In genomic region chr3:68615042-68615810, GRCm38 (mm10) we compare ENCODE assay signal across 8 mouse cellular contexts.
A peak's percentile ranks its signal among the peaks of the same experiment; 100 is the strongest.
DNase-seq lines count a peak whose midpoint lies in the region; TF ChIP-seq lines count a peak whose summit lies in the region.

No protein-coding gene starts in this region.

- TF ChIP-seq POLR2A in bone marrow, adult 2 months (IDR thresholded peaks at IDR 0.05; ENCODE audit: borderline replicate concordance, control insufficient read depth, low read depth, low read length), result no peak

- peaks cover 9% of the 10 kb centered on the region for H3K4me1 ChIP-seq in heart, embryonic 10.5 days
- peaks cover 6% of the 10 kb centered on the region; the same call in 1 of the 2 replicates for H3K4me1 ChIP-seq in bone marrow, adult 2 months (ENCODE audit: control insufficient read depth, insufficient read depth, low read length)

- TF ChIP-seq CTCF in bone marrow, adult 2 months (IDR thresholded peaks at IDR 0.05; ENCODE audit: control insufficient read depth, insufficient read depth, low read length), result no peak

- H3K36me3 ChIP-seq in heart, embryonic 10.5 days, result peaks cover 30% of the 10 kb centered on the region

- peak; percentile 88 for DNase-seq in heart, adult 11 months
- no peak for DNase-seq in heart, embryonic 10.5 days (ENCODE audit: low spot score)
- DNase-seq in B cell, adult 2 months, result peak; percentile 39 to 44
- peak; percentile 12 for DNase-seq in heart, postnatal 4 days
- peak; percentile 37 for DNase-seq in mesoderm, embryonic 11.5 days (ENCODE audit: low read depth, low spot score)
- no peak for DNase-seq in spleen, postnatal 10 days (ENCODE audit: low spot score in 2 of 2)
- no peak for DNase-seq in adrenal gland, postnatal 36 days

- no peaks in the 10 kb centered on the region for H3K27me3 ChIP-seq in heart, embryonic 10.5 days (ENCODE audit: insufficient read depth, poor library complexity, severe bottlenecking)

- 78% methylated on average over 10 of the region's 10 CpGs for WGBS in heart, embryonic 10.5 days
- WGBS in bone marrow, adult 2 months, result 39% methylated on average over 10 of the region's 10 CpGs

- no peak overlapping the region for H3K4me3 ChIP-seq in heart, embryonic 10.5 days
- H3K4me3 ChIP-seq in bone marrow, adult 2 months (replicated peaks; ENCODE audit: control insufficient read depth, low read depth, low read length), result no peak overlapping the region

- H3K9me3 ChIP-seq in heart, embryonic 10.5 days, result no peaks in the 10 kb centered on the region

- no peak overlapping the region for H3K27ac ChIP-seq in heart, embryonic 10.5 days
- peak overlapping the region; percentile 28; the same call in 1 of the 2 replicates for H3K27ac ChIP-seq in bone marrow, adult 2 months (ENCODE audit: control insufficient read depth, insufficient read depth, low read depth, low read length, poor library complexity)

Comparison
In these comparisons a context has a peak if more than half of its experiments do, and no peak if none do; other contexts are left out.
1. DNase-seq: peak in heart, adult 11 months (single experiment), B cell, adult 2 months (2 of 2), heart, postnatal 4 days (single experiment) and mesoderm, embryonic 11.5 days (single experiment); none in heart, embryonic 10.5 days (single experiment), spleen, postnatal 10 days (0 of 2) and adrenal gland, postnatal 36 days (0 of 2).